Mouse (Mus musculus) ES-Bruce4 (cell line): ENCODE measurements at regions not wholly inside any gene's neighbourhood (a gene's known extent, or its start where the extent isn't known, plus 50 kb on each side); places are given as distances from the start of the nearest gene placed in this dataset.

Source experiments
- CTCF ChIP-seq: IDR thresholded peaks from one replicate; pipeline ENCODE4 v1.8.1; 2011; ENCODE audit warnings: low read depth, low read length
- EP300 ChIP-seq: IDR thresholded peaks from 2 replicates; pipeline ENCODE4 v1.6.1; 2011; ENCODE audit warnings: low read depth, low read length; ENCODE audit not compliant: insufficient read depth
- POLR2A ChIP-seq: IDR thresholded peaks from one replicate; pipeline ENCODE4 v1.8.1; 2011; ENCODE audit warnings: low read length; ENCODE audit not compliant: insufficient read depth

DNA sequence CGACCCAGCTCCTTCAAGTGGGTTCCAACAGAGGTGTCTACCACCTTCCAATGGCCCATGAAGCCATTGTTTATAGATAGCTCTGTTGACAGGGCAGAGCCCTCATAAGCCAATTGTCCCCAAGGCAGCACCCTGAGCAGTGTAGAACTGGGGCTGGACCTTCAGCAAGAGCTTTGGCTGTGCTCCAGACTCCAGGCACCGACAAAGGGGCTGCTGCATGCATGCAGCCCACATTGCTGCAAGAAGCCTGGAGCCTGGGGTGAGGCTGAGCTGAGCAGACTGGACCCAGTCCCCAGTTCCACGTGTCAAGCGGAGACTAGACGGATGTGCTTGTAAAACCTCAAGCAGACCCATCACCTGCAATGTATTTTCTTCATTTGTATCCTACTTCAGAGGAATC lies 91.9 kb upstream of the Lemd2 start:
- TF ChIP-seq CTCF, result no peak
- TF ChIP-seq POLR2A, result no peak
- no peak for TF ChIP-seq EP300
